Mouse (Mus musculus) erythroblast, embryonic 14.5 days (primary cell): ENCODE results near the gene 0610010K14Rik.

ENCODE experiments used
- GATA1 ChIP-seq: IDR thresholded peaks from 2 replicates; pipeline ENCODE4 v1.6.1; 2012; ENCODE audit warnings: low read length, inconsistent platforms, mixed read lengths
- TAL1 ChIP-seq: IDR thresholded peaks from 3 replicates; pipeline ENCODE4 v1.6.1; 2012; ENCODE audit warnings: low read length, inconsistent platforms, mixed read lengths

- TF ChIP-seq GATA1 (peak; percentile 23; the same call in 1 of the 2 replicates), TAL1 (no peak)
These were observed 8.9 kb downstream of the 0610010K14Rik start for GRCm38 (mm10) chr11:70228828-70229227.
